Mouse (Mus musculus): ENCODE results near the gene Cyfip2. TPM values are rescaled to one million over a fixed set of nuclear protein-coding genes. Genes with fewer than 3 reads are reported as not detected.
A peak's percentile ranks its signal among the peaks of the same experiment; 100 is the strongest.

Cyfip2 gene
- polyA plus RNA-seq, 1 experiment from 2014 or later = 13.4 TPM

- H3K9me3 ChIP-seq (ENCODE audit: control insufficient read depth, low read depth, low read length) = no peaks in the 10 kb centered on the region
- H3K4me2 ChIP-seq (replicated peaks; ENCODE audit: low read depth, low read length) = no peak overlapping the region
- 82% methylated on average over 5 of the region's 5 CpGs for WGBS
- H3K4me3 ChIP-seq (ENCODE audit: low read depth, low read length) = no peak overlapping the region
- no peaks in the 10 kb centered on the region for H3K36me3 ChIP-seq (ENCODE audit: control insufficient read depth, insufficient read depth, low read length)
- H3K27ac ChIP-seq (ENCODE audit: low read length) = no peak overlapping the region
- H3K9ac ChIP-seq (replicated peaks; ENCODE audit: low read depth, low read length) = no peak overlapping the region
- no peaks in the 10 kb centered on the region for H3K4me1 ChIP-seq (ENCODE audit: control insufficient read depth, insufficient read depth, low read length)
- H3K27me3 ChIP-seq (ENCODE audit: control insufficient read depth, insufficient read depth, low read length) = no peaks in the 10 kb centered on the region
- no peak for ATAC-seq (ENCODE audit: insufficient number of reproducible peaks, insufficient read depth, low FRiP score, low read depth)
These were observed 23.4 kb upstream of the Cyfip2 start for GRCm38 (mm10) chr11:46336020-46336419.

GRCm38 (mm10) chr11:46332217-46332616 lies 19.6 kb upstream of the Cyfip2 start:
- Histone ChIP-seq H3K4me1 (ENCODE audit: control insufficient read depth, insufficient read depth, low read length) (no peaks in the 10 kb centered on the region), H3K9ac (replicated peaks; ENCODE audit: low read depth, low read length) (no peak overlapping the region), H3K36me3 (ENCODE audit: control insufficient read depth, insufficient read depth, low read length) (no peaks in the 10 kb centered on the region), H3K27ac (ENCODE audit: low read length) (no peak overlapping the region), H3K4me3 (ENCODE audit: low read depth, low read length) (no peak overlapping the region), H3K9me3 (ENCODE audit: control insufficient read depth, low read depth, low read length) (no peaks in the 10 kb centered on the region), H3K27me3 (ENCODE audit: control insufficient read depth, insufficient read depth, low read length) (no peaks in the 10 kb centered on the region), H3K4me2 (replicated peaks; ENCODE audit: low read depth, low read length) (no peak overlapping the region)
- 87% methylated on average over 8 of the region's 8 CpGs for WGBS
- ATAC-seq (ENCODE audit: insufficient number of reproducible peaks, insufficient read depth, low FRiP score, low read depth) = no peak

DNA sequence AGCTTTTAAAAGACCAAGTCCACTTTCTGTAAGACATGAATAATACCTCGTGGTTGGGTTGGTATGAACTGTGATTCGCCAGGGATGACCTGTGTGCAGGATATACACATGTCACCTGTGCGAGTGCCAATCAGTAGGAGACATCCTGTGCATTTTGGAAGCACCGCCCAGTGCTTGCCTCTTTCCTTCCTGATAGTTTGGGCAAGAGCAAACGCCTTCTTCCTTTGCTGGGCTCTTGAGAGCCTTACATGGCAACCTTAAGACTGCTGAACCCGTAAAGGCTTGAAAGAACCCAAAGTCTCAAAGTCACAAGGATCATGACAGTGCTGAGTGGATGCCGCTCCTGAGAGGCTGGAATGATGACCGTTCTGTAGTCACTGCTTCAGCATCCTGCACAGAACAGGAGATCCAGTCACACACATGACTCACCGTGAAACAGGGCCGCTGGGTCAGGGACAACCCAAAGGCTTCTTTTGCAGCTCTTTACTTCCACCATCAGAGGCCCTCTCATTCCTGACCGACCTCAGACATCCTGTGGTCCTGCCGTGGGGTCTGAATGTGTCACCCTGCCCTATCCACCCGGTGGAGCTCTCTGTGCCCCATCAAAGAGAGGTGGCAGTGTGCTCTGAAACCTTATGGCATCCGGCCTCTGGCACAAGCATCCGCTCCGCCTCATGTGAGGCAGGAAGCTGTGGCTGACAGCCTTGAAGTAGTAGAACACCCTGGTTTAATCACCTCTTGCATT lies 13.8 kb upstream of the Cyfip2 start:
- Histone ChIP-seq H3K36me3 (ENCODE audit: control insufficient read depth, insufficient read depth, low read length) (no peaks in the 10 kb centered on the region), H3K9me3 (ENCODE audit: control insufficient read depth, low read depth, low read length) (no peaks in the 10 kb centered on the region), H3K27ac (ENCODE audit: low read length) (no peak overlapping the region), H3K4me3 (ENCODE audit: low read depth, low read length) (no peak overlapping the region), H3K4me1 (ENCODE audit: control insufficient read depth, insufficient read depth, low read length) (no peaks in the 10 kb centered on the region), H3K9ac (replicated peaks; ENCODE audit: low read depth, low read length) (no peak overlapping the region), H3K4me2 (replicated peaks; ENCODE audit: low read depth, low read length) (no peak overlapping the region), H3K27me3 (ENCODE audit: control insufficient read depth, insufficient read depth, low read length) (no peaks in the 10 kb centered on the region)
- WGBS = 85% methylated on average over 16 of the region's 16 CpGs
- no peak for ATAC-seq (ENCODE audit: insufficient number of reproducible peaks, insufficient read depth, low FRiP score, low read depth)

DNA sequence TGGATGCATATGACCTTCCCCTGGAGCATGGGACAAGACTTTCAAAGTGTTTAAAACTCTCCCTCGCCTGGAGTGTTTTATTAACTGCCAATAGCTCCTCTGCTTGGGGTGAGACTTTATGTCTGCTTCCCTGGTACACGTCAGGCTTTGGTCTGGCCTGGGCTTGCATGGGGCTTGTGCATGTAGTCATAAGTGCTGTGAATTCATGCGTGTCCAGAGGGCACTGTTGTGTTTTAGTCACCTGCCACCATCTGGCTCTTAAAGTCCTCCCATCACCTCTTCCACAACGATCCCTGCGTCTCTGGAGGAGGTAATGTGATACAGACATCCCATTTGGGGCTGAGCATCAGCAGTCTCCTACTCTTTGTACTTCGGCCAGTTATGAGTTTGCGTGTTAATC lies 8.9 kb upstream of the Cyfip2 start:
- 67% methylated on average over 7 of the region's 7 CpGs for WGBS
- Histone ChIP-seq H3K36me3 (ENCODE audit: control insufficient read depth, insufficient read depth, low read length) (no peaks in the 10 kb centered on the region), H3K4me3 (ENCODE audit: low read depth, low read length) (no peak overlapping the region), H3K4me2 (replicated peaks; ENCODE audit: low read depth, low read length) (no peak overlapping the region), H3K27ac (ENCODE audit: low read length) (no peak overlapping the region), H3K27me3 (ENCODE audit: control insufficient read depth, insufficient read depth, low read length) (no peaks in the 10 kb centered on the region), H3K9me3 (ENCODE audit: control insufficient read depth, low read depth, low read length) (no peaks in the 10 kb centered on the region), H3K4me1 (ENCODE audit: control insufficient read depth, insufficient read depth, low read length) (no peaks in the 10 kb centered on the region), H3K9ac (replicated peaks; ENCODE audit: low read depth, low read length) (no peak overlapping the region)
- no peak for ATAC-seq (ENCODE audit: insufficient number of reproducible peaks, insufficient read depth, low FRiP score, low read depth)

GRCm38 (mm10) chr11:46314534-46314933 lies 1.9 kb upstream of the Cyfip2 start:
- ATAC-seq (ENCODE audit: insufficient number of reproducible peaks, insufficient read depth, low FRiP score, low read depth) = no peak
- no peak overlapping the region for H3K27ac ChIP-seq (ENCODE audit: low read length)
- 30% methylated on average over 7 of the region's 7 CpGs for WGBS
- no peak overlapping the region for H3K9ac ChIP-seq (replicated peaks; ENCODE audit: low read depth, low read length)
- H3K4me2 ChIP-seq (replicated peaks; ENCODE audit: low read depth, low read length) = no peak overlapping the region
- peaks cover 13% of the 10 kb centered on the region for H3K4me1 ChIP-seq (ENCODE audit: control insufficient read depth, insufficient read depth, low read length)
- no peaks in the 10 kb centered on the region for H3K9me3 ChIP-seq (ENCODE audit: control insufficient read depth, low read depth, low read length)
- H3K27me3 ChIP-seq (ENCODE audit: control insufficient read depth, insufficient read depth, low read length) = no peaks in the 10 kb centered on the region
- H3K36me3 ChIP-seq (ENCODE audit: control insufficient read depth, insufficient read depth, low read length) = no peaks in the 10 kb centered on the region
- H3K4me3 ChIP-seq (ENCODE audit: low read depth, low read length) = no peak overlapping the region

- ATAC-seq (ENCODE audit: insufficient number of reproducible peaks, insufficient read depth, low FRiP score, low read depth) = no peak
- 82% methylated on average over 6 of the region's 6 CpGs for WGBS
- no peak overlapping the region for H3K4me3 ChIP-seq (ENCODE audit: low read depth, low read length)
- no peaks in the 10 kb centered on the region for H3K9me3 ChIP-seq (ENCODE audit: control insufficient read depth, low read depth, low read length)
- H3K4me2 ChIP-seq (replicated peaks; ENCODE audit: low read depth, low read length) = no peak overlapping the region
- no peak overlapping the region for H3K27ac ChIP-seq (ENCODE audit: low read length)
- peaks cover 13% of the 10 kb centered on the region for H3K4me1 ChIP-seq (ENCODE audit: control insufficient read depth, insufficient read depth, low read length)
- H3K9ac ChIP-seq (replicated peaks; ENCODE audit: low read depth, low read length) = no peak overlapping the region
- no peaks in the 10 kb centered on the region for H3K36me3 ChIP-seq (ENCODE audit: control insufficient read depth, insufficient read depth, low read length)
- H3K27me3 ChIP-seq (ENCODE audit: control insufficient read depth, insufficient read depth, low read length) = no peaks in the 10 kb centered on the region
These were observed 1.2 kb upstream of the Cyfip2 start for GRCm38 (mm10) chr11:46313851-46314250.

DNA sequence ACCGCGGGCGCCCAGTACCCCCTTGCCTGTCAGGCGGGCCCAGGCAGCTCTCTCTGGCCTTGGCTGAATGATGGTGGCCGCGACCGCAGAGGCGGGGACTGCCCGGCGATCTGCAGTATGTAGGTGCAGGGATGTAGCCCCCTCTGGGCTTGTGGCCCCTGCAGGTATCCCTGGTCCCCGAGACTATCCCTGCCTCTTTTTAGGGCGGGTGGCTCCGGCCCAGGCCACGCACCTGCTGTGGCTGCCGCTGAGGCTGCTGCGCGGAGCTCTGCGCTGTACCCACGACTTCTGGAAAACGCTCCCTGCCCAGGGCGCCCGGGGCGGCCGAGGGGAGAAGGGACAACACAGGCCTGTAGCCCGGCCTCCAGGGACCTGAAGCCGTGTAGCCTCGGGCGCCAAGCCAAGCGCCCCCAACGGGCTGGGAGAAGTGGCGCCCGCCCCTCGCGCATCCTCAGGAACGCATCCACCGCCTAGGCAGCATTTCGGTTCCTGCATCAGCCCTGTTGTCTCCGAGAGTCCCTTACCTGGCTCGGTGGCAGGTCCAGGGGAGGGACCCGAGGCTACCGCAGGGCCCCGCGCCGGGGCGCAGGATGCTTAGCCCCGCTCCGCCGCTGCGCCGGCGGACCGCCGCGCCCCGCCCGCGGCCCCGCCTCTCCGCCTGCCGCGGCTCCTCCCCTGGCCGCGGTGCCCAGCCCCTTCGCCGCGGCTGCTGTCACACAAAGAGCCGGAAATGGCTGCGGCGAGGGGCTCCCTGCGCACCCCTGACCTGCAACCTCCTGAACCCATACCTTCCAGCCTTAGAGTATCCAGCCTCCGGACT lies 746 bp downstream of the Cyfip2 start:
- Histone ChIP-seq H3K27ac (ENCODE audit: low read length) (peak overlapping the region; percentile 55; the same call in 1 of the 2 replicates), H3K4me3 (ENCODE audit: low read depth, low read length) (peak overlapping the region; percentile 70), H3K9ac (replicated peaks; ENCODE audit: low read depth, low read length) (peak overlapping the region; percentile 48), H3K36me3 (ENCODE audit: control insufficient read depth, insufficient read depth, low read length) (no peaks in the 10 kb centered on the region), H3K27me3 (ENCODE audit: control insufficient read depth, insufficient read depth, low read length) (no peaks in the 10 kb centered on the region), H3K4me2 (replicated peaks; ENCODE audit: low read depth, low read length) (peak overlapping the region; percentile 97), H3K9me3 (ENCODE audit: control insufficient read depth, low read depth, low read length) (no peaks in the 10 kb centered on the region), H3K4me1 (ENCODE audit: control insufficient read depth, insufficient read depth, low read length) (peaks cover 13% of the 10 kb centered on the region)
- ATAC-seq (ENCODE audit: insufficient number of reproducible peaks, insufficient read depth, low FRiP score, low read depth) = peak; percentile 85
- under 1% methylated on average over 55 of the region's 71 CpGs for WGBS

GRCm38 (mm10) chr11:46311181-46311702 lies 1.4 kb downstream of the Cyfip2 start:
- Histone ChIP-seq H3K4me2 (replicated peaks; ENCODE audit: low read depth, low read length) (peak overlapping the region; percentile 97), H3K9ac (replicated peaks; ENCODE audit: low read depth, low read length) (peak overlapping the region; percentile 48), H3K27me3 (ENCODE audit: control insufficient read depth, insufficient read depth, low read length) (no peaks in the 10 kb centered on the region), H3K27ac (ENCODE audit: low read length) (no peak overlapping the region), H3K4me1 (ENCODE audit: control insufficient read depth, insufficient read depth, low read length) (peaks cover 13% of the 10 kb centered on the region), H3K9me3 (ENCODE audit: control insufficient read depth, low read depth, low read length) (no peaks in the 10 kb centered on the region), H3K36me3 (ENCODE audit: control insufficient read depth, insufficient read depth, low read length) (no peaks in the 10 kb centered on the region), H3K4me3 (ENCODE audit: low read depth, low read length) (peak overlapping the region; percentile 70)
- peak; percentile 14; the same call in 1 of the 2 replicates for ATAC-seq (ENCODE audit: insufficient number of reproducible peaks, insufficient read depth, low FRiP score, low read depth)
- WGBS = 8% methylated on average over 14 of the region's 14 CpGs

Data from stomach, embryonic 14.5 days (tissue).